Mouse (Mus musculus): Measurements from ENCODE around the gene Frem2. TPM values are rescaled to one million over a fixed set of nuclear protein-coding genes. Genes with fewer than 3 reads are reported as not detected.

Gene Frem2
- polyA plus RNA-seq, 1 experiment from 2014 or later, result 10.2 TPM

GRCm38 (mm10) chr3:53669736-53670135, 12.6 kb upstream of the Frem2 start:
- 72% methylated on average over 2 of the region's 2 CpGs for WGBS
- no peak for ATAC-seq (ENCODE audit: low read depth)
- no peak overlapping the region for H3K27ac ChIP-seq (ENCODE audit: low read length)

GRCm38 (mm10) chr3:53657744-53658534, 784 bp upstream of the Frem2 start:
- Histone ChIP-seq H3K36me3 (ENCODE audit: control insufficient read depth, insufficient read depth, low read length) (peaks cover 24% of the 10 kb centered on the region), H3K27ac (ENCODE audit: low read length) (peak overlapping the region; percentile 90), H3K4me1 (replicated peaks; ENCODE audit: control insufficient read depth, insufficient read depth, low read length) (peaks cover 14% of the 10 kb centered on the region; the same call in 1 of the 2 replicates), H3K9me3 (ENCODE audit: control insufficient read depth, low read length) (peaks cover 26% of the 10 kb centered on the region), H3K4me2 (ENCODE audit: low read depth, low read length) (peak overlapping the region; percentile 89), H3K27me3 (ENCODE audit: control insufficient read depth, insufficient read depth, low read depth, low read length) (peaks cover 22% of the 10 kb centered on the region), H3K9ac (ENCODE audit: low read length) (peak overlapping the region; percentile 70), H3K4me3 (ENCODE audit: low read length) (peak overlapping the region; percentile 66)
- WGBS, result 1% methylated on average over 21 of the region's 21 CpGs
- peak; percentile 38; the same call in 1 of the 2 replicates for ATAC-seq (ENCODE audit: low read depth)

More at GRCm38 (mm10) chr3:53669736-53670135, 12.6 kb upstream of the Frem2 start:
- no peak overlapping the region for H3K4me2 ChIP-seq (ENCODE audit: low read depth, low read length)
- H3K9ac ChIP-seq (ENCODE audit: low read length), result no peak overlapping the region
- no peaks in the 10 kb centered on the region for H3K36me3 ChIP-seq (ENCODE audit: control insufficient read depth, insufficient read depth, low read length)
- H3K4me1 ChIP-seq (replicated peaks; ENCODE audit: control insufficient read depth, insufficient read depth, low read length), result no peaks in the 10 kb centered on the region; the same call in 1 of the 2 replicates
- no peaks in the 10 kb centered on the region for H3K9me3 ChIP-seq (ENCODE audit: control insufficient read depth, low read length)
- H3K27me3 ChIP-seq (ENCODE audit: control insufficient read depth, insufficient read depth, low read depth, low read length), result no peaks in the 10 kb centered on the region
- H3K4me3 ChIP-seq (ENCODE audit: low read length), result no peak overlapping the region

- Histone ChIP-seq H3K27ac (ENCODE audit: low read length) (peak overlapping the region; percentile 90), H3K4me1 (replicated peaks; ENCODE audit: control insufficient read depth, insufficient read depth, low read length) (peaks cover 14% of the 10 kb centered on the region; the same call in 1 of the 2 replicates), H3K9me3 (ENCODE audit: control insufficient read depth, low read length) (peaks cover 26% of the 10 kb centered on the region), H3K36me3 (ENCODE audit: control insufficient read depth, insufficient read depth, low read length) (peaks cover 30% of the 10 kb centered on the region), H3K4me3 (ENCODE audit: low read length) (peak overlapping the region; percentile 66), H3K9ac (ENCODE audit: low read length) (peak overlapping the region; percentile 70), H3K27me3 (ENCODE audit: control insufficient read depth, insufficient read depth, low read depth, low read length) (peaks cover 22% of the 10 kb centered on the region), H3K4me2 (ENCODE audit: low read depth, low read length) (peak overlapping the region; percentile 89)
- ATAC-seq (ENCODE audit: low read depth), result peak; percentile 36
- WGBS, result under 1% methylated on average over 42 of the region's 42 CpGs
These were observed 752 bp downstream of the Frem2 start for GRCm38 (mm10) chr3:53656328-53656877.

DNA sequence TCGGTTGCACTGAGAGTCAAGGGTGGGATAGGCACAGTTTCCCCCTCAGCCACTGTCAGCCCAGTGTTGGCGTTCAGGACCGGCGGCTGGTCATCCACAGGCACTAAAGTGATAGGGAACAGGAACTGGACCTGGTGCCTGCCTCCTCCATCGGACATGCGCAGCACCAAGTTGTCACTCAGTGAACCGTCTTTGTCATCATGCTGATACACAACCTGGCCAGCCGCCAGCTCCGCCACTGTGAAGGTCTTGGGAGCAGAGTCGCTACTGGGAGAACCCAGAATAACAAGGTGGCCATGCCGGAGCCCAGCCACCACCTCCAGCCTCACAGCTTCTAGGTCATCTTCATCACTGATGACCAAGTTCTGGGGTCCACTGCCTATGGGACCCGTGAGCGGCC, 1.8 kb downstream of the Frem2 start:
- WGBS, result 82% methylated on average over 13 of the region's 13 CpGs
- Histone ChIP-seq H3K4me3 (ENCODE audit: low read length) (peak overlapping the region; percentile 66; the same call in 1 of the 2 replicates), H3K27me3 (ENCODE audit: control insufficient read depth, insufficient read depth, low read depth, low read length) (peaks cover 22% of the 10 kb centered on the region), H3K9ac (ENCODE audit: low read length) (no peak overlapping the region; the same call in 1 of the 2 replicates), H3K36me3 (ENCODE audit: control insufficient read depth, insufficient read depth, low read length) (peaks cover 30% of the 10 kb centered on the region), H3K4me2 (ENCODE audit: low read depth, low read length) (peak overlapping the region; percentile 89), H3K27ac (ENCODE audit: low read length) (no peak overlapping the region), H3K4me1 (replicated peaks; ENCODE audit: control insufficient read depth, insufficient read depth, low read length) (peaks cover 15% of the 10 kb centered on the region), H3K9me3 (ENCODE audit: control insufficient read depth, low read length) (peaks cover 26% of the 10 kb centered on the region)
- ATAC-seq (ENCODE audit: low read depth), result no peak

- peak overlapping the region; percentile 9 for H3K4me3 ChIP-seq (ENCODE audit: low read length)
- H3K27me3 ChIP-seq (ENCODE audit: control insufficient read depth, insufficient read depth, low read depth, low read length), result no peaks in the 10 kb centered on the region; the same call in 1 of the 2 replicates
- peaks cover 21% of the 10 kb centered on the region for H3K9me3 ChIP-seq (ENCODE audit: control insufficient read depth, low read length)
- H3K4me1 ChIP-seq (replicated peaks; ENCODE audit: control insufficient read depth, insufficient read depth, low read length), result peaks cover 9% of the 10 kb centered on the region
- WGBS, result 5% methylated on average over 8 of the region's 8 CpGs
- ATAC-seq (ENCODE audit: low read depth), result no peak
- peak overlapping the region; percentile 37; the same call in 1 of the 2 replicates for H3K9ac ChIP-seq (ENCODE audit: low read length)
- peaks cover 27% of the 10 kb centered on the region for H3K36me3 ChIP-seq (ENCODE audit: control insufficient read depth, insufficient read depth, low read length)
- H3K4me2 ChIP-seq (ENCODE audit: low read depth, low read length), result peak overlapping the region; percentile 32
- peak overlapping the region; percentile 20; the same call in 1 of the 2 replicates for H3K27ac ChIP-seq (ENCODE audit: low read length)
These were observed 7.0 kb downstream of the Frem2 start for GRCm38 (mm10) chr3:53650003-53650748.

DNA sequence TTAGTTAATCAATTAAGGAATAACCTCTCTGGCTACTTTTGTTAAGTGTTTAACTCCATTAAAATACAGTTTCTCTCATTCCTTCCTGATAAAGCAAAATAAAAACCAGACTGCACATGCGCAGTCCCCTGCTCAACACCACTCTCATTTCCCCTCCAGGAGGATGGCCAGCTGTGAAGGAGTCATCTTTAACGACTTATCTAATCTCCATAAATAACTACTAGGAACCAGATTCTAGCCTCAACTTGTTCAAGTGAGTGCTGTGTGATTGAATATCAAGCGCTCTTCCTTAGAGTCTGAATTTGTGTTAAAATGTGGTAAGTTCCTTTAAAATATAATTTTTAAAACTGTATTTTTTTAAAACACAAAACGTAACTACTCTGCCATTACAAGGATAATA, 7.7 kb downstream of the Frem2 start:
- Histone ChIP-seq H3K36me3 (ENCODE audit: control insufficient read depth, insufficient read depth, low read length) (peaks cover 20% of the 10 kb centered on the region), H3K27me3 (ENCODE audit: control insufficient read depth, insufficient read depth, low read depth, low read length) (no peaks in the 10 kb centered on the region), H3K9me3 (ENCODE audit: control insufficient read depth, low read length) (peaks cover 14% of the 10 kb centered on the region), H3K4me2 (ENCODE audit: low read depth, low read length) (no peak overlapping the region), H3K9ac (ENCODE audit: low read length) (no peak overlapping the region), H3K4me1 (replicated peaks; ENCODE audit: control insufficient read depth, insufficient read depth, low read length) (peaks cover 9% of the 10 kb centered on the region), H3K4me3 (ENCODE audit: low read length) (no peak overlapping the region), H3K27ac (ENCODE audit: low read length) (no peak overlapping the region)
- ATAC-seq (ENCODE audit: low read depth), result no peak
- 59% methylated on average over 4 of the region's 4 CpGs for WGBS

DNA sequence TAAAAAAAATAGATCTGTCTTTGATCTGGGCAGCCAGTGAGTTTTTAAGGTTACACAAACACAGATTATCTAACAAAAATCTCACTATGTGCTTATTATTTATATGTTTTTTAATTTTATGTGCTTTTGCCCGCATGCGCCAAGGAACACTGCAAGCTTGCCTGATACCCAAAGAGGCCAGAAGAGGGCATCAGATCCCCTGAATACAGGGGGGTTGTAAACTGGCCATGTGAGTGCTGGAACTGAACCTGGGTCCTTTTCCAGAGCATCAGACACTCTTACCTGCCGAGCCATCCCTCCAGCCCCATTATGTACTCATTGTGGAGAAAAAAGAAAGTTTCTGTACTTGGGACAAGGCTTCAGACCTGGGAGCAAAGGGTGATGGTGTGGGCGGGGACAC, 8.3 kb downstream of the Frem2 start:
- Histone ChIP-seq H3K27ac (ENCODE audit: low read length) (no peak overlapping the region), H3K9me3 (ENCODE audit: control insufficient read depth, low read length) (peaks cover 9% of the 10 kb centered on the region), H3K4me1 (replicated peaks; ENCODE audit: control insufficient read depth, insufficient read depth, low read length) (peaks cover 9% of the 10 kb centered on the region), H3K27me3 (ENCODE audit: control insufficient read depth, insufficient read depth, low read depth, low read length) (no peaks in the 10 kb centered on the region), H3K4me2 (ENCODE audit: low read depth, low read length) (no peak overlapping the region), H3K36me3 (ENCODE audit: control insufficient read depth, insufficient read depth, low read length) (peaks cover 16% of the 10 kb centered on the region), H3K9ac (ENCODE audit: low read length) (no peak overlapping the region), H3K4me3 (ENCODE audit: low read length) (no peak overlapping the region)
- no peak for ATAC-seq (ENCODE audit: low read depth)
- WGBS, result 83% methylated on average over 4 of the region's 4 CpGs

DNA sequence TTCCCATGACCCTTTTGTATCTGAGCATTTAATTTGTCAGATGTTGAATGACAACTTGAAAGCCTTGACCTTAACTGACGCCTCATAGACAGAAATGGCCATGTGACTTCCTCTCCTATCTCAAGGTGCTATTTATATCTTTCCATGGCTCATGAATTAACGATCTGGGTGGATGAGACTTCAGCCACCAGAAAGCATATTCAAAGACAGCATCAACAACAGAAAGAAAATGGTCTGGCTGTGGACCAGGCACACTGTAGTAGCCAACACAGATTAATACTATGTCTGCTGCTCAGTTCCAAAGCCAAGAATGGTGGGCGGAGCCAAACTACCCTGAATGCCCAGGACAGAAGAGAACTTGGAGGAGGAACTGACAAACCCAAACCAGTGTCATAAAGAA, 21.2 kb downstream of the Frem2 start:
- no peak overlapping the region for H3K4me3 ChIP-seq (ENCODE audit: low read length)
- H3K36me3 ChIP-seq (ENCODE audit: control insufficient read depth, insufficient read depth, low read length), result no peaks in the 10 kb centered on the region
- no peak overlapping the region for H3K27ac ChIP-seq (ENCODE audit: low read length)
- H3K9ac ChIP-seq (ENCODE audit: low read length), result no peak overlapping the region
- H3K9me3 ChIP-seq (ENCODE audit: control insufficient read depth, low read length), result no peaks in the 10 kb centered on the region
- H3K4me1 ChIP-seq (replicated peaks; ENCODE audit: control insufficient read depth, insufficient read depth, low read length), result no peaks in the 10 kb centered on the region; the same call in 1 of the 2 replicates
- 62% methylated on average over 3 of the region's 3 CpGs for WGBS
- H3K4me2 ChIP-seq (ENCODE audit: low read depth, low read length), result no peak overlapping the region
- H3K27me3 ChIP-seq (ENCODE audit: control insufficient read depth, insufficient read depth, low read depth, low read length), result no peaks in the 10 kb centered on the region
- no peak for ATAC-seq (ENCODE audit: low read depth)

DNA sequence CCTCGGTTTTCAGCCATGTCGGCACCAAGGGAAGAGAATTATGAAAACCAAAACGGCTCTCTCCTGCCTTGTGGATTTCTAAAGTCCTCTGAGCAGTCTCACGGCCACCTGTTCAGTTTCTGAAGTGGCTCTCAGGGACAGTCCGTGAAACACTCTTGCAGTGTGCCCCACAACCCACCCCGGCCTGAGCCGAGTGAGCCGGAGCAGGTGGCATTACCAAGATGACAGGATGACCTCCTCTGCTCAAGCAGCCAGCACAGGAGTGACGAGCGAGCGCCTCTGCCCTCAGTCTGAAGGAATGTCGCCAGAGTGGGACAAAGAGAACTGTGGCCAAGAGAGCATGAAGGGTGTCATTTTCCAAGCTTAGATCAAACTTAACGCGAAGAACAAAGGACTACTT, 26.0 kb downstream of the Frem2 start:
- peak; percentile 78 for ATAC-seq (ENCODE audit: low read depth)
- Histone ChIP-seq H3K4me2 (ENCODE audit: low read depth, low read length) (peak overlapping the region; percentile 17), H3K27me3 (ENCODE audit: control insufficient read depth, insufficient read depth, low read depth, low read length) (no peaks in the 10 kb centered on the region), H3K9ac (ENCODE audit: low read length) (peak overlapping the region; percentile 45), H3K4me3 (ENCODE audit: low read length) (peak overlapping the region; percentile 21), H3K36me3 (ENCODE audit: control insufficient read depth, insufficient read depth, low read length) (no peaks in the 10 kb centered on the region), H3K4me1 (replicated peaks; ENCODE audit: control insufficient read depth, insufficient read depth, low read length) (peaks cover 2% of the 10 kb centered on the region), H3K27ac (ENCODE audit: low read length) (peak overlapping the region; percentile 57), H3K9me3 (ENCODE audit: control insufficient read depth, low read length) (no peaks in the 10 kb centered on the region)
- 33% methylated on average over 14 of the region's 14 CpGs for WGBS

Data from lung, embryonic 16.5 days (tissue).